Comparison of ENCODE assay signal across 8 mouse cellular contexts in genomic region chr8:120971691-120972469, GRCm38 (mm10).
A peak's percentile ranks its signal among the peaks of the same experiment; 100 is the strongest.
DNase-seq lines count a peak whose midpoint lies in the region; ATAC-seq lines count a peak whose summit lies in the region.

No protein-coding gene starts in this region.

- no peak for ATAC-seq in forebrain, embryonic 15.5 days (replicated peaks)
- 0 out of 2 replicates have a peak, but pooled peaks have one; percentile 4 for ATAC-seq in midbrain, embryonic 13.5 days

- intact Hi-C loops in heart, postnatal 36 days (cut with DNase I): loop anchor here (2.0 to 5.0 kb wide), 3 partner anchors 55 to 121 kb away; no protein-coding TSS in a partner anchor
- intact Hi-C loops in left cerebral cortex, postnatal 4 days (cut with DNase I): no loop called here

- H3K27me3 ChIP-seq in forebrain, embryonic 15.5 days: peaks cover 29% of the 10 kb centered on the region
- H3K27me3 ChIP-seq in midbrain, embryonic 13.5 days: peaks cover 79% of the 10 kb centered on the region

- 14% methylated on average over 34 of the region's 34 CpGs for WGBS in forebrain, embryonic 15.5 days
- 21% methylated on average over 34 of the region's 34 CpGs for WGBS in midbrain, embryonic 13.5 days

- H3K27ac ChIP-seq in forebrain, embryonic 15.5 days (replicated peaks): no peak overlapping the region
- no peak overlapping the region for H3K27ac ChIP-seq in midbrain, embryonic 13.5 days

- peak overlapping the region; percentile 32 for H3K4me3 ChIP-seq in forebrain, embryonic 15.5 days
- peak overlapping the region; percentile 34 for H3K4me3 ChIP-seq in midbrain, embryonic 13.5 days (replicated peaks)

- peak; percentile 32 to 33 for DNase-seq in right cerebral cortex, postnatal 10 days (ENCODE audit: low spot score in 2 of 2)
- DNase-seq in right cerebral cortex, adult 18-20 months: no peak
- peak; percentile 64 for DNase-seq in heart, postnatal 36 days
- DNase-seq in left cerebral cortex, postnatal 4 days: peak; percentile 48
- peak; percentile 39 to 61 for DNase-seq in urinary bladder, postnatal 36 days (ENCODE audit: low spot score in 2 of 2)
- no peak for DNase-seq in layer of hippocampus, adult 18-20 months (ENCODE audit: low spot score in 2 of 2)

- no peaks in the 10 kb centered on the region for H3K36me3 ChIP-seq in forebrain, embryonic 15.5 days
- H3K36me3 ChIP-seq in midbrain, embryonic 13.5 days: no peaks in the 10 kb centered on the region

- peaks cover 11% of the 10 kb centered on the region for H3K4me1 ChIP-seq in forebrain, embryonic 15.5 days
- peaks cover 16% of the 10 kb centered on the region for H3K4me1 ChIP-seq in midbrain, embryonic 13.5 days (replicated peaks)

- peak overlapping the region; percentile 29; the same call in 1 of the 2 replicates for H3K9ac ChIP-seq in forebrain, embryonic 15.5 days (replicated peaks)
- H3K9ac ChIP-seq in midbrain, embryonic 13.5 days (replicated peaks): peak overlapping the region; percentile 51

- H3K4me2 ChIP-seq in forebrain, embryonic 15.5 days (replicated peaks): peak overlapping the region; percentile 51
- H3K4me2 ChIP-seq in midbrain, embryonic 13.5 days (replicated peaks): peak overlapping the region; percentile 65

- no peaks in the 10 kb centered on the region for H3K9me3 ChIP-seq in forebrain, embryonic 15.5 days
- H3K9me3 ChIP-seq in midbrain, embryonic 13.5 days: no peaks in the 10 kb centered on the region

Comparison
In these comparisons a context has a peak if more than half of its experiments do, and no peak if none do; other contexts are left out.
1. DNase-seq: peak in right cerebral cortex, postnatal 10 days (2 of 2), heart, postnatal 36 days (2 of 2), left cerebral cortex, postnatal 4 days (single experiment) and urinary bladder, postnatal 36 days (2 of 2); none in right cerebral cortex, adult 18-20 months (single experiment) and layer of hippocampus, adult 18-20 months (0 of 2).